In the genomic region with DNA sequence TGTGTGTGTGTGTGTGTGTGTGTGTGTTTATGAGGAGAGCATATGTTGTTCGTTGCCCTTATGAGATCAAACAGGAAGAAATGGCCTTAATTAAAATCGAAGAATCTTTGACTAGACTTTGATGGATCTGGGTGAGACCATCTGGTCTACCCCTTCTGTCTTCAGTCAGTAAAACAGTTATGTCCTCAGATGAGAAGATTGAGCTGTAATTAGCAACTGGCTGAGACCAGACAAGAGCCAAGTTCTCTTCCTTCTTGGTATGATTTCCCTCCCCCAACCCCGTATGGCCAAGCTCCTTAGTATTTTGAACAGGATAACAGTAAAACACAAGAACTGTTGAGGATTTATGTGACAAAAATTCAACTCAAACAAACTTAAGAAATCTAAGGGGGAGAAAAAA, we compare ENCODE assay signal across 26 mouse cellular contexts.
DNase-seq lines count a peak whose midpoint lies in the region; ATAC-seq and TF ChIP-seq lines count a peak whose summit lies in the region.
"Had no signal": no experiment of that assay in that cellular context is flagged by ENCODE, and none has a peak within 500 bp of the region (broad histone marks: within the 10 kb centered on the region; RNA-seq: fewer than 3 reads in every experiment).

No protein-coding gene starts in this region.

- no peak overlapping the region for H3K4me2 ChIP-seq in forebrain, embryonic 16.5 days (ENCODE audit: low read length)
- no peak overlapping the region for H3K4me2 ChIP-seq in forebrain, embryonic 11.5 days (ENCODE audit: low read depth, low read length, severe bottlenecking)
- H3K4me2 ChIP-seq: heart, embryonic 12.5 days; hindbrain, embryonic 13.5 days; limb, embryonic 13.5 days; liver, embryonic 11.5 days; midbrain, embryonic 12.5 days; neural tube, embryonic 13.5 days had no signal

- TF ChIP-seq POLR2A in brain, embryonic 14.5 days (IDR thresholded peaks at IDR 0.05; ENCODE audit: borderline replicate concordance, extremely low read depth, insufficient read depth, insufficient read length, poor library complexity, severe bottlenecking), result no peak

- H3K9ac ChIP-seq in forebrain, embryonic 16.5 days (replicated peaks; ENCODE audit: low read depth, low read length), result no peak overlapping the region
- no peak overlapping the region for H3K9ac ChIP-seq in forebrain, embryonic 11.5 days (ENCODE audit: low read length)
- H3K9ac ChIP-seq: heart, embryonic 12.5 days; hindbrain, embryonic 13.5 days; limb, embryonic 13.5 days; midbrain, embryonic 12.5 days; neural tube, embryonic 13.5 days had no signal

- H3K9me3 ChIP-seq in forebrain, embryonic 16.5 days (ENCODE audit: control insufficient read depth, low read length), result no peaks in the 10 kb centered on the region
- H3K9me3 ChIP-seq in forebrain, embryonic 11.5 days (ENCODE audit: control insufficient read depth, low read length), result no peaks in the 10 kb centered on the region
- H3K9me3 ChIP-seq: heart, embryonic 12.5 days; hindbrain, embryonic 13.5 days; limb, embryonic 13.5 days; midbrain, embryonic 12.5 days; neural tube, embryonic 13.5 days had no signal

- H3K4me1 ChIP-seq in forebrain, embryonic 16.5 days (replicated peaks; ENCODE audit: control insufficient read depth, insufficient read depth, low read length), result no peaks in the 10 kb centered on the region
- H3K4me1 ChIP-seq in forebrain, embryonic 11.5 days (replicated peaks; ENCODE audit: control insufficient read depth, insufficient read depth, low read length), result no peaks in the 10 kb centered on the region
- H3K4me1 ChIP-seq: midbrain, embryonic 12.5 days; neural tube, embryonic 13.5 days had no signal

- WGBS in forebrain, embryonic 16.5 days, result 65% methylated on average over 3 of the region's 3 CpGs
- WGBS in forebrain, embryonic 11.5 days, result 96% methylated on average over 3 of the region's 3 CpGs

- H3K36me3 ChIP-seq in forebrain, embryonic 16.5 days (ENCODE audit: control insufficient read depth, insufficient read depth), result no peaks in the 10 kb centered on the region
- H3K36me3 ChIP-seq in forebrain, embryonic 11.5 days (ENCODE audit: control insufficient read depth, insufficient read depth, low read length), result no peaks in the 10 kb centered on the region
- H3K36me3 ChIP-seq: heart, embryonic 12.5 days; hindbrain, embryonic 13.5 days; limb, embryonic 13.5 days; midbrain, embryonic 12.5 days; neural tube, embryonic 13.5 days had no signal

- no peak overlapping the region for H3K27ac ChIP-seq in forebrain, embryonic 16.5 days (ENCODE audit: low read length)
- no peak overlapping the region for H3K27ac ChIP-seq in forebrain, embryonic 11.5 days (ENCODE audit: low read depth, low read length)
- H3K27ac ChIP-seq: gastrocnemius, adult 2 months; heart, adult 2 months; hindbrain, embryonic 13.5 days; layer of hippocampus, adult 2 months; limb, embryonic 13.5 days; midbrain, embryonic 12.5 days; neural tube, embryonic 13.5 days had no signal

- no peak overlapping the region for H3K4me3 ChIP-seq in forebrain, embryonic 16.5 days (replicated peaks; ENCODE audit: low read length)
- no peak overlapping the region for H3K4me3 ChIP-seq in forebrain, embryonic 11.5 days (ENCODE audit: low read depth, low read length)
- H3K4me3 ChIP-seq: erythroblast, embryonic 14.5 days; gastrocnemius, adult 2 months; heart, adult 2 months; heart, embryonic 12.5 days; hindbrain, embryonic 13.5 days; layer of hippocampus, adult 2 months; limb, embryonic 13.5 days; midbrain, embryonic 12.5 days; neural tube, embryonic 13.5 days had no signal

- intact Hi-C loops in gastrocnemius, postnatal 36 days (cut with DNase I), result no loop called here

- no peak for TF ChIP-seq CTCF in brain, embryonic 14.5 days (IDR thresholded peaks at IDR 0.05; ENCODE audit: borderline replicate concordance, extremely low read depth, insufficient read depth, insufficient read length)

- no peaks in the 10 kb centered on the region for H3K27me3 ChIP-seq in forebrain, embryonic 16.5 days (replicated peaks; ENCODE audit: control insufficient read depth, insufficient read depth, low read length)
- no peaks in the 10 kb centered on the region for H3K27me3 ChIP-seq in forebrain, embryonic 11.5 days (ENCODE audit: control insufficient read depth, insufficient read depth, low read length)
- H3K27me3 ChIP-seq: hindbrain, embryonic 13.5 days; limb, embryonic 13.5 days; midbrain, embryonic 12.5 days; neural tube, embryonic 13.5 days had no signal

- ATAC-seq in forebrain, embryonic 16.5 days, result peak; percentile 55; the same call in 1 of the 2 replicates
- ATAC-seq in forebrain, embryonic 11.5 days (replicated peaks; ENCODE audit: low FRiP score), result no peak
- ATAC-seq: CD4-positive, CD25-positive, alpha-beta regulatory T cell, adult 4 months; inflammation-experienced regulatory T-cells, adult 6 months had no signal

- DNase-seq in forebrain, embryonic 11.5 days (ENCODE audit: low spot score), result no peak
- DNase-seq in layer of hippocampus, adult 18-20 months (ENCODE audit: low spot score in 2 of 2), result peak; percentile 35 to 68
- DNase-seq in layer of hippocampus, postnatal 10 days (ENCODE audit: low spot score in 2 of 2), result no peak
- peak; percentile 74 for DNase-seq in brain, embryonic 14.5 days (ENCODE audit: low read depth)
- DNase-seq in layer of hippocampus, adult 9-11 months, result peak; percentile 72
- DNase-seq in gastrocnemius, postnatal 36 days, result no peak
- DNase-seq: adrenal gland, postnatal 25 days; cerebellum, adult 9-10 months; gastrocnemius, adult 2 months; heart, adult 2 months; heart, postnatal 4 days; kidney, adult 11 months; kidney, postnatal 14 days; lung, postnatal 36 days; thymus, postnatal 14 days had no signal

Comparison
In these comparisons a context has a peak if more than half of its experiments do, and no peak if none do; other contexts are left out.
1. DNase-seq: peak in layer of hippocampus, adult 18-20 months (2 of 2), brain, embryonic 14.5 days (single experiment) and layer of hippocampus, adult 9-11 months (single experiment); none in forebrain, embryonic 11.5 days (single experiment), layer of hippocampus, postnatal 10 days (0 of 2) and gastrocnemius, postnatal 36 days (0 of 2).